Mouse (Mus musculus): ENCODE measurements around the gene Fam118a. TPM values are rescaled to one million over a fixed set of nuclear protein-coding genes. Genes with fewer than 3 reads are reported as not detected.

Gene Fam118a
- polyA plus RNA-seq, 1 experiment from 2014 or later: 8.6 TPM

DNA sequence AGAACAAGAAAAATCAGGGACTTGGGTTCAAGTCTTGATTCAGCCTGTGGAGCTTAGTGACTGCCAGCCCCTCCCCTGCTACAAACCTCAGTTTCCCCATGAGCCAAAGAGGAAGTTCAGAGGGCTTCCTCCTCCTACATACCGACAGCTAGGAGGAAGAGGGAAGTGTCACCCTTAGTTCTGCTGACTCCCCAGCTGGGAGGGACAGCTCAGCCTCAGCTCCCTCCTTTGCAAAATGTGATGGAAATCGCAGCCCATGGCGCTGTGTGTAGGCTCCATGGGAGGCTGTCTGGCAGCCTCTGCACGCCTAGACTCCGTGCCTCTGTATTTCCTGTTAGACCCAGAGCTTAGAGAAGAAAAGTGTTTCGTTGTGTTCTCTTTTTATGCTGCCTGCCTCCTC, 34.2 kb upstream of the Fam118a start:
- DNase-seq: no peak
- Histone ChIP-seq H3K36me3 (no peaks in the 10 kb centered on the region), H3K27me3 (peaks cover 14% of the 10 kb centered on the region), H3K27ac (peak overlapping the region; percentile 9; the same call in 1 of the 2 replicates), H3K4me3 (replicated peaks) (no peak overlapping the region), H3K4me2 (no peak overlapping the region), H3K9ac (no peak overlapping the region), H3K9me3 (replicated peaks) (no peaks in the 10 kb centered on the region), H3K4me1 (replicated peaks) (no peaks in the 10 kb centered on the region)
- WGBS (ENCODE audit: insufficient replicate concordance): 12% methylated on average over 6 of the region's 6 CpGs
- ATAC-seq (ENCODE audit: low read depth): no peak

DNA sequence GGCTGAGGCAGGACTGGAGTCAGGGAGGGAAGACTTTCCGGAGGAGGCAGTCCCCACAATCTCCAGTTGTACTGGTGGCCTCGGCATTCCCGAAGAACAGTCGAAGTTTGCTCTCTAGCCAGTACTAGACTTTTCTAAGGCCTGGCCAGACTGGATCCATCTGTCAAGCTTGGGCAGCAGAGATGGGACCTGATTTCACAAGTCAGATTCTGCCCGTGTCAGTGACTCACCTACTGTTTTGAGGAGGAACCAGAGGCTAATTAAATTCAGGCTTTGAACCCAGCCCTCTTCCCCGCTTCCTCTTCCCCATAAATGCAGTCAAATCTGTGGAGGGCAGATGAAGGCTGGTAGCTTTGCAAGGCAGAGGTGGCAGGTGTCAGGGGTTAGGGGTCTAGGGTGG, 33.7 kb upstream of the Fam118a start:
- peaks cover 10% of the 10 kb centered on the region for H3K27me3 ChIP-seq
- no peaks in the 10 kb centered on the region for H3K4me1 ChIP-seq (replicated peaks)
- 29% methylated on average over 6 of the region's 6 CpGs for WGBS (ENCODE audit: insufficient replicate concordance)
- H3K4me2 ChIP-seq: no peak overlapping the region
- DNase-seq (no peak), ATAC-seq (ENCODE audit: low read depth) (no peak)
- no peak overlapping the region for H3K4me3 ChIP-seq (replicated peaks)
- no peaks in the 10 kb centered on the region for H3K9me3 ChIP-seq (replicated peaks)
- no peak overlapping the region for H3K9ac ChIP-seq
- H3K36me3 ChIP-seq: no peaks in the 10 kb centered on the region
- no peak overlapping the region; the same call in 1 of the 2 replicates for H3K27ac ChIP-seq

GRCm38 (mm10) chr15:84995967-84996366, 32.8 kb upstream of the Fam118a start:
- H3K36me3 ChIP-seq: no peaks in the 10 kb centered on the region
- ATAC-seq (ENCODE audit: low read depth) (no peak), DNase-seq (peak; percentile 29)
- H3K27ac ChIP-seq: no peak overlapping the region
- no peak overlapping the region for H3K4me2 ChIP-seq
- no peaks in the 10 kb centered on the region for H3K9me3 ChIP-seq (replicated peaks)
- peaks cover 12% of the 10 kb centered on the region for H3K27me3 ChIP-seq
- H3K4me3 ChIP-seq (replicated peaks): no peak overlapping the region
- no peaks in the 10 kb centered on the region for H3K4me1 ChIP-seq (replicated peaks)
- 0% methylated on average over 1 of the region's 1 CpGs for WGBS (ENCODE audit: insufficient replicate concordance)
- no peak overlapping the region for H3K9ac ChIP-seq

DNA sequence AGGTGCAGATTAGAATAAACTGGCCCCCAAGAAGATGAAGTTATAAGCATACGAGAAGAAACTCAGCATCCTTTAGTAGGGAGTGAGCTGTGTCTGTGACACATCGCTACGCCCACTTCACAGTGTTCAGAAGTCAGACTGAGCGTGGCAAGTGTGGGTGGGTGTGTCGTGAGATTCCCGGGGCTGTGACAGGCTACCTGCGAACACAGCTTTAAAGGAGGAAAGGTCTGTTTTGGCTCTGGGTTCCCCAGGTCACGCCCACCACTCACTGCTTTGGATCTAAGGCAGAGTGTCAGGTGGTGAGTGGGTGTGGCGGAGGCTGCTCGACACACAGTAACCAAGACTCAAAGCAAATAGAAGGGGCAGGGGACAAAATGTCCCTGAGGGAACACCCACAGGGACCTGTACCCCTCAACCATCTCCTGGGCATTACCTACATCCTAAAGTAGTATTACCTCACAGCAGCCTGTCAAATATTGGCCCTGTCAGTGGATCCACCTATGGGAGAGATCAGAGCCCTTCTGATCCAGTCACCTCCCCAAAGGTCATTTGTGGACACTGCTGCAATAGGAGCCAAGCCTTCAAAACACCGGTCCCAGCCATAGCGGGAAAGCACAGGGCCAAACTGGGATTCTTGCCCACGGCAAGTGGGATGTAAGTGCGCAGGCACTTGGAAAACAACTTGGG, 30.8 kb upstream of the Fam118a start:
- ATAC-seq (ENCODE audit: low read depth) (no peak), DNase-seq (no peak)
- peaks cover 19% of the 10 kb centered on the region for H3K27me3 ChIP-seq
- 62% methylated on average over 14 of the region's 14 CpGs for WGBS (ENCODE audit: insufficient replicate concordance)
- peaks cover 3% of the 10 kb centered on the region; the same call in 1 of the 2 replicates for H3K4me1 ChIP-seq (replicated peaks)
- H3K9ac ChIP-seq: no peak overlapping the region
- H3K9me3 ChIP-seq (replicated peaks): no peaks in the 10 kb centered on the region
- H3K4me3 ChIP-seq (replicated peaks): no peak overlapping the region
- H3K27ac ChIP-seq: no peak overlapping the region
- no peaks in the 10 kb centered on the region for H3K36me3 ChIP-seq
- no peak overlapping the region for H3K4me2 ChIP-seq

GRCm38 (mm10) chr15:84999911-85000310, 28.8 kb upstream of the Fam118a start:
- DNase-seq (no peak), ATAC-seq (ENCODE audit: low read depth) (no peak)
- Histone ChIP-seq H3K4me2 (no peak overlapping the region), H3K4me3 (replicated peaks) (no peak overlapping the region), H3K4me1 (replicated peaks) (peaks cover 3% of the 10 kb centered on the region; the same call in 1 of the 2 replicates), H3K27me3 (peaks cover 14% of the 10 kb centered on the region; the same call in 1 of the 2 replicates), H3K27ac (no peak overlapping the region), H3K36me3 (no peaks in the 10 kb centered on the region), H3K9me3 (replicated peaks) (no peaks in the 10 kb centered on the region), H3K9ac (no peak overlapping the region)
- 58% methylated on average over 7 of the region's 7 CpGs for WGBS (ENCODE audit: insufficient replicate concordance)

GRCm38 (mm10) chr15:85000984-85001982, 27.5 kb upstream of the Fam118a start:
- peaks cover 12% of the 10 kb centered on the region; the same call in 1 of the 2 replicates for H3K27me3 ChIP-seq
- no peak overlapping the region for H3K9ac ChIP-seq
- H3K4me3 ChIP-seq (replicated peaks): no peak overlapping the region
- ATAC-seq (ENCODE audit: low read depth) (peak; percentile 55; the same call in 1 of the 2 replicates), DNase-seq (peak; percentile 47)
- no peaks in the 10 kb centered on the region for H3K9me3 ChIP-seq (replicated peaks)
- H3K4me2 ChIP-seq: no peak overlapping the region
- no peak overlapping the region for H3K27ac ChIP-seq
- no peaks in the 10 kb centered on the region for H3K36me3 ChIP-seq
- 18% methylated on average over 29 of the region's 29 CpGs for WGBS (ENCODE audit: insufficient replicate concordance)
- H3K4me1 ChIP-seq (replicated peaks): peaks cover 3% of the 10 kb centered on the region; the same call in 1 of the 2 replicates

GRCm38 (mm10) chr15:85009666-85010065, 19.1 kb upstream of the Fam118a start:
- 64% methylated on average over 8 of the region's 8 CpGs for WGBS (ENCODE audit: insufficient replicate concordance)
- Histone ChIP-seq H3K9ac (no peak overlapping the region), H3K36me3 (no peaks in the 10 kb centered on the region), H3K27ac (no peak overlapping the region), H3K9me3 (replicated peaks) (no peaks in the 10 kb centered on the region), H3K27me3 (no peaks in the 10 kb centered on the region), H3K4me1 (replicated peaks) (0 out of 2 replicates have a peak, but pooled peaks cover 3% of the 10 kb centered on the region), H3K4me2 (no peak overlapping the region), H3K4me3 (replicated peaks) (no peak overlapping the region)
- DNase-seq (no peak), ATAC-seq (ENCODE audit: low read depth) (no peak)

DNA sequence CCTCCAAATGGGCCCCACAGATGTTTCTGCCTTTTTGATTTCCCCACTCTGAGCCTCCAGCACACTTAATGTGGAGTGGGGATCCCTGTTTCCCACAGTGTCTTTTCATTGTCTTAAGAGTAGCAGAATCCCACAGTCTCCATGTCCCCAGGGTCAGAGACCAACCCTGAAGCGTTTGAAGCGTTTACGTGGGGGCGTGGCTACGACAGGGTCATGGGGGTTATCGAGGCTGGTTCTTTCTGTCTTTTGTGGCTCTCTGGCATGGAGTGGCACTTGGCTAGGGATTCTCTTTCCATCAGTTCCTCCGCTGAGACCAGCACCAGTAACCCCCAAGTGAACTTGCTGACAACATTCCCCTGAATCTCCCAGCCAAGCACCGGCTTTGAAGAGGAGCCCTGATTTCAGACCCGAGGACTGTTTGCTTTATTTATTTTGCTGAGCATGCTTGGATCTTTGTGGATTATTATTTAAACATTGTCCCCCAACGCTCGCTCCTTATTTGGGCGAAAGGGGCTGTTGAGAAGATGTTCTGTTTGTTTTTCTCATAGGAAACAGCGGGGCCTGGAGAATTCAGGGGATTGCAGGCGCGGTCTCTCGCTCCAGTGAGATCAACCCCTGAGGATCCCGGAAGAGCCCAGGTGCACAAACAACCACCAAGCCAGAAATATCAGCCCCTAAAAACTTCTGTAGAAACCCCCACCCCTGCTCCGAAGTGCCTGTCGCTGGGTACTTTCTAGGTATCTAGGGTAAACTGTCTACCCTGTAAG, 16.7 kb upstream of the Fam118a start:
- Histone ChIP-seq H3K27me3 (peaks cover 12% of the 10 kb centered on the region), H3K9me3 (replicated peaks) (no peaks in the 10 kb centered on the region), H3K27ac (no peak overlapping the region), H3K4me2 (peak overlapping the region; percentile 10), H3K4me1 (replicated peaks) (0 out of 2 replicates have a peak, but pooled peaks cover 3% of the 10 kb centered on the region), H3K36me3 (no peaks in the 10 kb centered on the region), H3K4me3 (replicated peaks) (no peak overlapping the region), H3K9ac (no peak overlapping the region)
- ATAC-seq (ENCODE audit: low read depth) (no peak), DNase-seq (no peak)
- 44% methylated on average over 19 of the region's 19 CpGs for WGBS (ENCODE audit: insufficient replicate concordance)

DNA sequence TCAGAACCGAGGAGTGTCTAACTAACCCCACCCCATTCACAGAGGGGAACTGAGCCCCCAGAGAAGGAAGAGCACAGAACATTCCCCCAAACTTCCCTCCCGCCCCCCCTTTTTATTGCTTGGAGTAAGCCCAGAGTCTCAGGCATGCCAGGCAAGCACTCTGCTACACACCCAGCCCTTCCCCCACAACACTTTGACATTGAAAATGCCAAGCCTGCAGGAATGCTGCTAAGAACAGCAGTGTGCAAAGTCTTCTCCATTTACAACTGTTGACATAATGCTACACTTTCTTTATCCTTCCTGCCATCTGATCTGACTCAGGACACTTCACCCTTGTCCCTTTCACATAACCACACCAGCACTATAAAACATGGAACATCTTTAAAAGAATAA, 16.1 kb upstream of the Fam118a start:
- Histone ChIP-seq H3K4me3 (replicated peaks) (no peak overlapping the region), H3K9ac (no peak overlapping the region), H3K27ac (no peak overlapping the region), H3K4me2 (peak overlapping the region; percentile 10; the same call in 1 of the 2 replicates), H3K27me3 (peaks cover 18% of the 10 kb centered on the region), H3K36me3 (no peaks in the 10 kb centered on the region), H3K9me3 (replicated peaks) (no peaks in the 10 kb centered on the region), H3K4me1 (replicated peaks) (0 out of 2 replicates have a peak, but pooled peaks cover 3% of the 10 kb centered on the region)
- WGBS (ENCODE audit: insufficient replicate concordance): 16% methylated on average over 2 of the region's 2 CpGs
- DNase-seq (no peak), ATAC-seq (ENCODE audit: low read depth) (no peak)

- 66% methylated on average over 11 of the region's 11 CpGs for WGBS (ENCODE audit: insufficient replicate concordance)
- no peak for DNase-seq
- Histone ChIP-seq H3K4me2 (no peak overlapping the region), H3K4me1 (replicated peaks) (0 out of 2 replicates have a peak, but pooled peaks cover 3% of the 10 kb centered on the region), H3K9me3 (replicated peaks) (no peaks in the 10 kb centered on the region), H3K36me3 (no peaks in the 10 kb centered on the region), H3K4me3 (replicated peaks) (no peak overlapping the region), H3K27ac (no peak overlapping the region), H3K27me3 (peaks cover 25% of the 10 kb centered on the region), H3K9ac (no peak overlapping the region)
- ATAC-seq (ENCODE audit: low read depth): no peak
These were observed 13.0 kb upstream of the Fam118a start for GRCm38 (mm10) chr15:85015771-85016170.

Data from liver, embryonic 13.5 days (tissue).